Mouse (Mus musculus): ENCODE results near the gene Nkain1. TPM values are rescaled to one million over a fixed set of nuclear protein-coding genes. Genes with fewer than 3 reads are reported as not detected.
A peak's percentile ranks its signal among the peaks of the same experiment; 100 is the strongest.

The Nkain1 gene
- 2.6 and 3.0 TPM in 2 replicates for polyA plus RNA-seq (2015; fragmentation: Nextera tagmentation; extraction: Ambion mirVana)

DNA sequence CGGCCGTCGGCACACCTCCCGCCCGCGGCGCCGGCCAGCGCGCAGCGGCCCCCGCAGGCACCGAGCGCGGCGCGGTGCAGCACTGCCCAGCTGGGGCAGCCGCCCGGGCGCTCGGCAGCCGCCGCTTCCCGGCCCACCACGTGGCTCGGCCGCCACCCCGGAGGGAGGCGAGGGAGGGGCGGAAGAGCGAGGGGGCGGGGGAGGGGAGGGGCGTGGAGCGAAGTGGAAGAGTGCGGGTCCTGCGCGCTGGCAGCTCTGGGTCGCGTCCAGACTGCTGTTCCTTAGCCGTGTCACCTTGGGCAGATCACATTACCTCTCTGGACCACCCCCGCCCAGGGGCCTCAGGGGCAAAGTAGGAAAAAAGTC, at the start of gene Nkain1:
Gene Nkain1, minus strand, starts transcription at position 126 of the 366 bp plus-strand sequence.
- Histone ChIP-seq H3K27ac (peak within 1 kb of the TSS; percentile 6; the same call in 1 of the 2 replicates), H3K36me3 (no peaks in the 10 kb centered on the region), H3K27me3 (no peaks in the 10 kb centered on the region), H3K4me2 (replicated peaks) (peak within 1 kb of the TSS; percentile 93), H3K4me1 (peaks cover 23% of the 10 kb centered on the region), H3K9ac (peak within 1 kb of the TSS; percentile 87), H3K4me3 (peak within 1 kb of the TSS; percentile 83), H3K9me3 (no peaks in the 10 kb centered on the region)
- WGBS, result under 1% methylated on average over 25 of the region's 41 CpGs
- ATAC-seq (ENCODE audit: low FRiP score, low read depth), result peak; percentile 81

DNA sequence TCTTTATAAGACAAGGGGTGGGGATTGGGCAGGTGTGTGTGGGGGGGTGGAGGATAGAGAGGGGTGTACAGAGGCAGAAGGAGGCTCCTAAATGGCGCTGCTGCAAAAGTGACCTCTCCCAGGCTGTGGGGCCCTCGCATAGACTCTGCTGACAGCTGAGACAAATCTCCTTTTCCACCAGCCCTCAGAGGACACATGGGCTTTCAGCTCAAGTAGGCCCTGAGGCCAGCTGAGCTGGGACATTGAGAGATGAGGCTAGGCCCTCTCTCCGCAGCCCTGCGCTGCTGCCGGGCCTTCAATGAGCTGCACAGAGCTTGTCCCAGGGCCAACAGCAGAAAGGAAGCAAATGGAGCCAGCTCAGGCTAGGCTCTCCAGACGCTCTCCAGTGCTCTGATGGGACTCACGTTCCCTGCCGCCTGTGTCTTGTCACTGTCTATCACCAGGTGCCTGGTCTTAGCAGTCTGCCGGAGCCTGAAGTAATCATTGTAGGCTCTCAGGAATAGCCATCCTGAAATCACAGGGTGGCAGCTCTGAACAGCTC, 4.8 kb upstream of the Nkain1 start:
- Histone ChIP-seq H3K4me3 (no peak overlapping the region), H3K9me3 (no peaks in the 10 kb centered on the region), H3K4me2 (replicated peaks) (no peak overlapping the region), H3K27me3 (no peaks in the 10 kb centered on the region), H3K4me1 (no peaks in the 10 kb centered on the region), H3K36me3 (no peaks in the 10 kb centered on the region), H3K9ac (no peak overlapping the region), H3K27ac (no peak overlapping the region)
- ATAC-seq (ENCODE audit: low FRiP score, low read depth), result no peak
- 51% methylated on average over 9 of the region's 9 CpGs for WGBS

DNA sequence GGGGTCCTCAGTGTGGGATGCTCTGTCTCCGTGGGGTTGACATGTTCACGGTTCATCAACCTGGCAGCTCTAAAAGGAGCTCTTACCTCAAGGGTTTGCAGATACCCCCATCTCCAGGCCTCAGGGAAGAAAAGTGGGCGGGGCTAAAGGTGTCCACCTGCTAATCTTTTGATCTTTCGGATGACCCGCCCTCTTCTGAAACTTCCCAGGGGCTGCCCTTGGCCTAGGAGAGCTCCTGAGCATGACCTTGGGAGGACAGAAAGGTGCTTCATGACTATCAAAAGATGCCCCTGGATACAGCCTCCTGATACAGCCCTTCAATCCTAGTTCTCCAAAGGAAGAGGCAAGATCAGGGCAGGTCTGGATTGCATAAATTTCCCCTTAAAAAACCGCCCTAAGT, 3.1 kb upstream of the Nkain1 start:
- 72% methylated on average over 6 of the region's 6 CpGs for WGBS
- no peak overlapping the region for H3K9ac ChIP-seq
- ATAC-seq (ENCODE audit: low FRiP score, low read depth), result no peak
- no peak overlapping the region for H3K4me3 ChIP-seq
- H3K36me3 ChIP-seq, result no peaks in the 10 kb centered on the region
- no peak overlapping the region for H3K4me2 ChIP-seq (replicated peaks)
- no peaks in the 10 kb centered on the region for H3K27me3 ChIP-seq
- no peaks in the 10 kb centered on the region for H3K9me3 ChIP-seq
- peaks cover 10% of the 10 kb centered on the region for H3K4me1 ChIP-seq
- H3K27ac ChIP-seq, result no peak overlapping the region

DNA sequence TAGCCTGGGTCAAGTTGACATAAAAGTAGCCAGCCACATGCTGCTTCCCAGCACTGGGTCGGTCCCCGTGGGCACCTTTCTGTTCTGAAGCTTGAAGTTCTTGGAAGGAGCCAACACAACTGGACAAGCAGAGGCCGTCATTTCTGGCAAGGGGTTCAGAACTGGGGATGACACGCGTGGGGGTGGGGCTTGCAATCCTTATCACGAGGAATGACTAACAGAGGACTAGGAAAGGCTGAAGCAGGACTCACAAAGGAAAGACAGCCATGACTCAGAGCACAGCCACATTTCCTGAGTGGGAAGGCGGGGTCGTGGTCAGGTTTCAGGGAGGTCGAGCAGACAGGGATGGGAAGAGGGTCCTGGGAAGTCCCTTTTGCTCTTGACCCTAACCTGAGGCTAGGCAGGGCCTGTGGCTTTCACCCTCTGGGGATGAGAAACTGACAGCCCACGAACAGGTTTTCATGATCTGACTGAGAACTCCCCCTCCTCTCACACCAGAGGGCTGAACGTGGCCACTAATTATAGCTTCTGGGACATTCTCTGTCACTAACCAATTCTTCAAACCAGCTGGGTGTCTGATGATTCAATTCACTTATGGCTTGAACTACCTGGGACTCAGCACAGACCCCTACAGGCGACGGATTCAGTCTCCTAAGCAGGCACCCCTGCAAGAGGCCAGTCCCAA, 2.4 kb upstream of the Nkain1 start:
- H3K27me3 ChIP-seq, result no peaks in the 10 kb centered on the region
- H3K4me3 ChIP-seq, result no peak overlapping the region
- H3K9ac ChIP-seq, result no peak overlapping the region
- H3K27ac ChIP-seq, result no peak overlapping the region
- H3K4me1 ChIP-seq, result peaks cover 14% of the 10 kb centered on the region
- H3K9me3 ChIP-seq, result no peaks in the 10 kb centered on the region
- no peak for ATAC-seq (ENCODE audit: low FRiP score, low read depth)
- H3K36me3 ChIP-seq, result no peaks in the 10 kb centered on the region
- no peak overlapping the region for H3K4me2 ChIP-seq (replicated peaks)
- WGBS, result 62% methylated on average over 13 of the region's 13 CpGs

DNA sequence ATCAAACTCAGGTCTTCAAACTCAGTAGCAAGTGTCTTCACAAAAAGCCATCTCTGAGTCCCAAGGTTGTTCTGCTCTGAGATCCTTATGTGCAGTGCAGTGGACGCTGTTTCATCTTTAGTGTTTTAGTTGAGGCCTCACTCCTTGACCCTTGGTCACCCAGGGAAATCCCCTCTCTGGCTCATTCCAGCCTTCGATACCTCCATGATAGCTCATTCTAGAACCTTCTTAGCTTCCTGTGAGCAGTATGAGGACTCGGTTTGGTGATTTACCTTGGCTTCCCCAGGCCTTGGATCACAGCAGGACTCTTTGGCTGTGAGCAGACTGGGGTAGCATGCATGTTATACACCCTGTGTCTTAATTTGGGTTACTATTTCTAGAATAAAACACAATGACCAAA, 1.6 kb upstream of the Nkain1 start:
- no peaks in the 10 kb centered on the region for H3K36me3 ChIP-seq
- H3K4me1 ChIP-seq, result peaks cover 21% of the 10 kb centered on the region
- H3K27ac ChIP-seq, result no peak overlapping the region
- no peaks in the 10 kb centered on the region for H3K27me3 ChIP-seq
- ATAC-seq (ENCODE audit: low FRiP score, low read depth), result no peak
- no peak overlapping the region for H3K4me3 ChIP-seq
- H3K9ac ChIP-seq, result no peak overlapping the region
- no peak overlapping the region for H3K4me2 ChIP-seq (replicated peaks)
- H3K9me3 ChIP-seq, result no peaks in the 10 kb centered on the region
- 82% methylated on average over 3 of the region's 3 CpGs for WGBS

DNA sequence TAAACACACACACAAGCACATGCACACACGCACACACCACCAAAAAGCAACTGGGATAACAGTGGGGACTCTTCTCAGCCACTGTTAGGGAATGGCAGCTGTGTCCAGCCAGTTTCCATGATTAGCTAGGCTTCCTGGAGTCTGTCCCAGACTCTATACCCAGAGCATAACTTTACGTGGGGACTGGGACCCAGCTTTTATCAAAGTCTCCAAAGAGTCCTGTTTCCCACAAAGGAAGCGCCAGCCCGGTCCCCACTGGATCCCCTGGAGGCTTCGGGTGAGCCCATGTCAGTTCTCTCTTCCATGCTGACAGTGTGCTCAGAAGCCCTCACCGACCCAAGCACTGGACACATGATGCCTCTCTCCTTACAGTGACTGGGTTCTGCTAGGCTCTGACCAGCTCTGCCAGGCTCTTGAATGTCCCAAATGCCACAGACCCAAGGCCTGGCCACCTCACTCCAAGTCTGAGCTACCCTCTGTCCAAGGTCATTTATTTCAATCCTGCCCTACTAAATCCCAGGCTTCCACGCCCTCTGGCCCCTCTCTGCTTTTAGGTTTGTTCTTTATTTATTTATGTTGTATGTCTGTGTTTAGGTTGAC, 988 bp upstream of the Nkain1 start:
- no peak overlapping the region for H3K4me2 ChIP-seq (replicated peaks)
- H3K4me3 ChIP-seq, result no peak overlapping the region
- H3K27me3 ChIP-seq, result no peaks in the 10 kb centered on the region
- no peaks in the 10 kb centered on the region for H3K36me3 ChIP-seq
- WGBS, result 80% methylated on average over 7 of the region's 7 CpGs
- no peak for ATAC-seq (ENCODE audit: low FRiP score, low read depth)
- peaks cover 21% of the 10 kb centered on the region for H3K4me1 ChIP-seq
- no peak overlapping the region for H3K27ac ChIP-seq
- H3K9me3 ChIP-seq, result no peaks in the 10 kb centered on the region
- no peak overlapping the region for H3K9ac ChIP-seq

DNA sequence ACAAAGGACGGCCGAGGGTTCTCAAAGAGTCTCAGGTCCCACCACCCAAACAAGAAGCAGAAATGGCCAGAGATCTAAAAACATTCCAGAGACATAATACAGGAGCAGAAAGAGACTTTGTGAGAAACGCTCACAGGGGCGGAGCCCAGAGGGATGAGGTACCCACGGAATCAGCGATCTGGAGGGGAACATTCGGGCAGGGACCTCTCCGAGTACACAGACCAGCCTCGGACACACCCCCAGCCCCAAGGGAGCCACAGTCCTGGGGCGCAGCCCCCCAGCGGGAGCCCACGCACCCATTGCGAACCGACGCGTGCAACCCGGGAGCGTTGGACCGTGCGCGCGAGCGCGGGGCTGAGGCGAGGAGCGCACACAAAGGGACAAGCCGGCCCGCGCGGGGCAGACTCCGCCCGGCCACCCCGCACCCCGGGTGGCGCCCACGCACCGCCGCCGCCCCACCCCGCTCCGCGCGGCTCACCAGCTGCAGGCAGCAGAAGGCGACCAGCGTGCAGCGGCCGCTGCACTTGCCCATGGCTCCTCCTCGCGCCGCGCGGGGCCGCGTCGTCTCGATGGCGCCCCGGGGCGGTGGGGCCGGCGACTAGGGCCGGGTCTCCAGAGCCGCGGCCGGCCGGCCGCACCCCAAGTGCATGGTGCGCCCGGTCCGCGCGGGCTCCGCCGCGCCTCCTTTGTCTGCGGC, 474 bp downstream of the Nkain1 start:
- WGBS, result under 1% methylated on average over 75 of the region's 76 CpGs
- ATAC-seq (ENCODE audit: low FRiP score, low read depth), result peak; percentile 49; the same call in 1 of the 2 replicates
- H3K9me3 ChIP-seq, result no peaks in the 10 kb centered on the region
- no peaks in the 10 kb centered on the region for H3K27me3 ChIP-seq
- peak overlapping the region; percentile 83 for H3K4me3 ChIP-seq
- peak overlapping the region; percentile 93 for H3K4me2 ChIP-seq (replicated peaks)
- peak overlapping the region; percentile 6; the same call in 1 of the 2 replicates for H3K27ac ChIP-seq
- peak overlapping the region; percentile 87 for H3K9ac ChIP-seq
- H3K36me3 ChIP-seq, result no peaks in the 10 kb centered on the region
- peaks cover 29% of the 10 kb centered on the region for H3K4me1 ChIP-seq

DNA sequence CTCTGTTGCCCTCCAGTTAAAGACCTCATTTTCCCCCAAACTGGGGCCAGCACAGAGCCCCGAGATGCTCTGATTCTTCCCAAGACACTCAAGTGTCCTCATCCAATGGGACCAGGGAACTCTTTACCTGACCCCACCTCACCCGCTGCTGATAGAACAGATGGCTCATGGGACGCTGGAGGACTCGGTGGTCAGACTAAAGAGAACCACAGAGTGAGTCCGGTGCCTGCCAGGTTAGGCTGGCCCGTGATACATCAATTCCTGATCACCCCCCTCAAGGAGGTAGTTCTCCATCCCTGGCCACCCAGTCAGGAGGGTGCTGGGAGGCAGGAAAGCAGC, 992 bp downstream of the Nkain1 start:
- WGBS, result 0% methylated on average over 6 of the region's 6 CpGs

DNA sequence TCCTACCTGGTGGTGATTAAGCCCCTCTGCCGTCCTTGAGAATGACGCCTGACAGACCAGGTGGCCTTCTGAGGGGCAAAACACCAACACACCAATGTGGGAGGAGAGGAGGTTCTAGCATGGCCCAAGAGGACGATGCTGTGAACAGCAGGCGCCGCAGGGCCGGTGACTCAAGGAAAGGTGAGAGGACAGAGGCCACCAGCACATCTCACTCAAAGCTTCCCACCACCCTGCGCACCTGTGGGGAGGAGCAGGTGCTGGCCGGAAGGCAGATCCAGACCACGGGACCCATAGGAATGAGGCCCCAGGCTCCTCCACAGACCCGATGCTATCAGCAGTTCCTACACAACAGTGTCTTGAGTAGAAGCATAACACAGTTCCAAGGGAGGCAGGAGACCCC, 1.4 kb downstream of the Nkain1 start:
- peaks cover 37% of the 10 kb centered on the region for H3K4me1 ChIP-seq
- no peak for ATAC-seq (ENCODE audit: low FRiP score, low read depth)
- H3K9ac ChIP-seq, result peak overlapping the region; percentile 87; the same call in 1 of the 2 replicates
- no peaks in the 10 kb centered on the region for H3K36me3 ChIP-seq
- H3K4me3 ChIP-seq, result peak overlapping the region; percentile 83
- peak overlapping the region; percentile 93 for H3K4me2 ChIP-seq (replicated peaks)
- H3K27ac ChIP-seq, result no peak overlapping the region
- H3K9me3 ChIP-seq, result no peaks in the 10 kb centered on the region
- no peaks in the 10 kb centered on the region for H3K27me3 ChIP-seq
- 35% methylated on average over 10 of the region's 10 CpGs for WGBS

More for the DNA sequence above, 992 bp downstream of the Nkain1 start:
- Histone ChIP-seq H3K27ac (no peak overlapping the region), H3K27me3 (no peaks in the 10 kb centered on the region), H3K9me3 (no peaks in the 10 kb centered on the region), H3K36me3 (no peaks in the 10 kb centered on the region), H3K4me1 (peaks cover 34% of the 10 kb centered on the region), H3K9ac (peak overlapping the region; percentile 87), H3K4me2 (replicated peaks) (peak overlapping the region; percentile 93), H3K4me3 (peak overlapping the region; percentile 83)
- ATAC-seq (ENCODE audit: low FRiP score, low read depth), result no peak

DNA sequence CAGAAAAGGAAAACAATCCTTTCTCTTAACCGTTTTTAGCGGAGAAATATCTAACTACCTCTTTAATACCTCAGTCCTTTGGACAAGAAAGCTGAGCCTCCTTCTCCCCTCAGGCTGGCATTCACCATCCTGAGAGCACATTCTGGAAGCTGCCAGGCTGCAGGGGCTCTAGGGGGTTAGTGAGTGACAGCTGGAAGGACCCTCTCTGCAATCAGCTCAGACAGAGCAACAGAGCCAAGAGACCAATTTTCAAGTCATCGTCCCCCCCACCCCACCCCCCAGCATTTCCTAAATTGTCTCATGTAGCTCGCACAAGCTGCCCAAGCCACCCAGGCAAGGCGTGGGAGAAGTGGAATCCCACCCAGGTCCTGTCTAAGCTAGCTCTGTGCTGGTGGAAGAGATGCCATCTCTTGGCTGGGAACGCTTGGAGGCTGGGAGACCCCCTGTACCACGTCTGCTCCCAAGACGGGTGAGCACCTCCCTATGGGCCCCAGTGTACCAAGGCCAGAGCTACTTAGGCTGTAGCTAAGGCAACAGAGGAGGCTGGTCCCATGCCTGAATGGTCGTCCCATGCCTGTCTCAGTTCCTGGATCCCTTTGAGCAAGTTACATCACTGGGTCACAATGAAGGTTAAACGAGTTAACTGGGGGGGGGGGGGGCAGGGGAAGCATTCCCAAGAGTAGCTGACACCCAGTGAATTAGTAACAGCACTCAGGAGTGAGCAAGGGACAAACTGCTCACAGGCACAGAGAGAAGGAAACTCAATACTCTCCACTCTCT, 2.8 kb downstream of the Nkain1 start:
- no peaks in the 10 kb centered on the region for H3K27me3 ChIP-seq
- no peak overlapping the region for H3K9ac ChIP-seq
- H3K36me3 ChIP-seq, result no peaks in the 10 kb centered on the region
- H3K9me3 ChIP-seq, result 0 out of 2 replicates have a peak, but pooled peaks cover 4% of the 10 kb centered on the region
- H3K4me3 ChIP-seq, result no peak overlapping the region
- no peak for ATAC-seq (ENCODE audit: low FRiP score, low read depth)
- H3K27ac ChIP-seq, result no peak overlapping the region
- peaks cover 37% of the 10 kb centered on the region for H3K4me1 ChIP-seq
- 52% methylated on average over 10 of the region's 10 CpGs for WGBS
- H3K4me2 ChIP-seq (replicated peaks), result no peak overlapping the region

DNA sequence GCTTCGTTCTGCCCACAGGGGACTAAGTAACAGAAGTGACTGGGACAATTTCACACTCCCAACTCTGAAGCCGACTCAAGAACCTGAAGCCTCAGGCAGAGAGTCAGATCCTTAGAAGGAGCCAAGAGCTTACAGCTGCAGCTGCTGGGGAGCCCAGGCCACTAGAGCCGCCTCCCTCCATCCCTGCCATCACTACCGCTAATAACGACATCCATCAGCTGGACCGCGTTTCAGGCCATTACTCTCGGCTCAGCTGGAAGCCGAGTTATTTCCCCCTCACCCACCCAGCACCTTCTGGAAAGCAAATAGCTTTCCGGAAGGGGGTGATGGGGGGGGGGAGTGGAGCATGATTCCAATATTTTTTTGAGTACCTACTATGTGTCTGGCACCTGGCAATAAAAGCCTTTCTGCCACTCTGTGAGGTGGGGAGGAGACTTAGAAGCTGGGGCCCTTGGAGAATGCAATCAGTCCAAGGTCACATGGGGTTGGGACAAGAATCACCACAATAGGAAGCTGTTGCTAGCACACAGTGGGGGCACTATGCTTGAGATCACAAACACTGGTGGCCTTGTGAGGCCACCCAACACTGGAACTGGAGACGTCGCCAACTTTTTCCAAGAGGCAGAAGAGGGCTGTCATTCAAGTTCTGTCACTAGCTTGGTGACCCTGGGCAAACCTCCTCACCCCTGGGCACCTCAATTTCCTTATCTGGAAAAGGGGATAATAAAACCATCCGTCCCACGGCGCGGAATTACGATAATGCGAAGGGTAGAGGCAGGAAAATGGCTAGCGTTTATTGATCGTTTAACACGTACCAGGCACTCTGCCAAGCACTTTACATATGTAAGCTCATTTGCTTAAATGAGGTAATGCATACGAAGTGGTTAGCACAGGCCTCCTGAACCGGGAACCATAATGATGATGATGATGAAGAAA, 5.7 kb downstream of the Nkain1 start:
- ATAC-seq (ENCODE audit: low FRiP score, low read depth), result no peak
- 0 out of 2 replicates have a peak, but pooled peaks cover 4% of the 10 kb centered on the region for H3K9me3 ChIP-seq
- no peak overlapping the region for H3K27ac ChIP-seq
- H3K27me3 ChIP-seq, result no peaks in the 10 kb centered on the region
- no peak overlapping the region for H3K9ac ChIP-seq
- H3K36me3 ChIP-seq, result no peaks in the 10 kb centered on the region
- 41% methylated on average over 23 of the region's 23 CpGs for WGBS
- no peak overlapping the region for H3K4me3 ChIP-seq
- peaks cover 37% of the 10 kb centered on the region for H3K4me1 ChIP-seq
- no peak overlapping the region for H3K4me2 ChIP-seq (replicated peaks)

Data from limb, embryonic 13.5 days (tissue).